Mouse (Mus musculus) embryonic facial prominence, embryonic 10.5 days (tissue): ENCODE results near the gene Cox14. TPM values are rescaled to one million over a fixed set of nuclear protein-coding genes. Genes with fewer than 3 reads are reported as not detected.
"Not testable (repeated sequence)": the region's sequence is repeated elsewhere in the genome, so short reads cannot be mapped to it uniquely, and the experiment has no call there.

Experiments
- DNase-seq: peaks from one replicate; pipeline ENCODE4 v3.0.0-alpha.2; 2017; ENCODE audit warnings: low spot score
- H3K27ac ChIP-seq: fragments of 300-500 bp; sonication (generic); replicated peaks from 2 replicates; pipeline ENCODE4 v1.5.1; 2016; ENCODE audit warnings: mild to moderate bottlenecking
- H3K27me3 ChIP-seq: fragments of 300-500 bp; sonication (generic); replicated peaks from 2 replicates; pipeline ENCODE4 v1.6.1; 2016; ENCODE audit warnings: low read depth, mild to moderate bottlenecking; ENCODE audit not compliant: poor library complexity, severe bottlenecking
- H3K36me3 ChIP-seq: fragments of 300-500 bp; sonication (generic); replicated peaks from 2 replicates; pipeline ENCODE4 v1.6.1; 2016; ENCODE audit warnings: mild to moderate bottlenecking, moderate library complexity
- H3K4me1 ChIP-seq: fragments of 300-500 bp; sonication (generic); 2 replicates; pipeline ENCODE4 v1.6.1; 2016
- H3K4me3 ChIP-seq: fragments of 300-500 bp; sonication (generic); 2 replicates; pipeline ENCODE4 v1.5.1; 2016; ENCODE audit warnings: mild to moderate bottlenecking, moderate library complexity
- H3K9me3 ChIP-seq: fragments of 300-500 bp; sonication (generic); 2 replicates; pipeline ENCODE4 v1.6.1; 2016; ENCODE audit warnings: mild to moderate bottlenecking
- WGBS: fragments of 180-500 bp; shearing (Covaris S2); methylation state at CpG from one replicate; pipeline ENCODE4 v1.1.7; 2016; 5-methylcytosine and 5-hydroxymethylcytosine counted together
- polyA plus RNA-seq: library from polyadenylated mRNA; unstranded; fragments of >200 nt; fragmentation: Nextera tagmentation; extraction: Ambion mirVana; gene quantifications from 2 replicates; pipeline ENCODE4 v1.2.1, GENCODE M21; 2016

Cox14 gene
- polyA plus RNA-seq, 1 experiment from 2014 or later, result 129 TPM

- Histone ChIP-seq H3K27me3 (no peaks in the 10 kb centered on the region), H3K4me1 (peaks cover 49% of the 10 kb centered on the region), H3K9me3 (no peaks in the 10 kb centered on the region), H3K4me3 (0 out of 2 replicates have a peak overlapping the region, but pooled peaks have one; percentile 100), H3K36me3 (peaks cover 53% of the 10 kb centered on the region), H3K27ac (peak overlapping the region; percentile 76; the same call in 1 of the 2 replicates)
- no peak for DNase-seq
- 42% methylated on average over 10 of the region's 10 CpGs for WGBS
Measured at GRCm38 (mm10) chr15:99723120-99723514, 2.3 kb upstream of the Cox14 start.

- H3K27ac ChIP-seq, result peak overlapping the region; percentile 76
- WGBS, result 13% methylated on average over 11 of the region's 11 CpGs
- peaks cover 1% of the 10 kb centered on the region; the same call in 1 of the 2 replicates for H3K9me3 ChIP-seq
- H3K4me1 ChIP-seq, result peaks cover 49% of the 10 kb centered on the region
- DNase-seq, result peak; percentile 44
- no peaks in the 10 kb centered on the region for H3K27me3 ChIP-seq
- H3K4me3 ChIP-seq, result peak overlapping the region; percentile 100
- H3K36me3 ChIP-seq, result peaks cover 53% of the 10 kb centered on the region
Measured at GRCm38 (mm10) chr15:99723515-99724291, 1.7 kb upstream of the Cox14 start.

GRCm38 (mm10) chr15:99724292-99725021 is 961 bp upstream of the Cox14 start:
- Histone ChIP-seq H3K4me1 (peaks cover 49% of the 10 kb centered on the region), H3K27me3 (no peaks in the 10 kb centered on the region), H3K9me3 (peaks cover 7% of the 10 kb centered on the region; the same call in 1 of the 2 replicates), H3K27ac (peak overlapping the region; percentile 76), H3K36me3 (peaks cover 56% of the 10 kb centered on the region), H3K4me3 (peak overlapping the region; percentile 100)
- DNase-seq, result peak; percentile 67
- WGBS, result 11% methylated on average over 16 of the region's 16 CpGs

- Histone ChIP-seq H3K27me3 (no peaks in the 10 kb centered on the region), H3K27ac (no peak overlapping the region; the same call in 1 of the 2 replicates), H3K4me1 (peaks cover 49% of the 10 kb centered on the region), H3K36me3 (peaks cover 55% of the 10 kb centered on the region), H3K4me3 (peak overlapping the region; percentile 100), H3K9me3 (peaks cover 7% of the 10 kb centered on the region; the same call in 1 of the 2 replicates)
- no peak for DNase-seq
- 83% methylated on average over 2 of the region's 2 CpGs for WGBS
Measured at GRCm38 (mm10) chr15:99726549-99726948, 1.1 kb downstream of the Cox14 start.

- H3K4me3 ChIP-seq, H3K9me3 ChIP-seq, H3K27ac ChIP-seq, H3K27me3 ChIP-seq, DNase-seq: not testable (repeated sequence)
- WGBS, result 94% methylated on average over 4 of the region's 5 CpGs
- Histone ChIP-seq H3K4me1 (peaks cover 44% of the 10 kb centered on the region), H3K36me3 (peaks cover 55% of the 10 kb centered on the region)
Measured at GRCm38 (mm10) chr15:99727039-99727438, 1.6 kb downstream of the Cox14 start.

GRCm38 (mm10) chr15:99727525-99727924 is 2.1 kb downstream of the Cox14 start:
- H3K4me3 ChIP-seq, result 0 out of 2 replicates have a peak overlapping the region, but pooled peaks have one; percentile 11
- H3K27me3 ChIP-seq, result no peaks in the 10 kb centered on the region
- DNase-seq, result no peak
- peaks cover 7% of the 10 kb centered on the region; the same call in 1 of the 2 replicates for H3K9me3 ChIP-seq
- H3K36me3 ChIP-seq, result peaks cover 55% of the 10 kb centered on the region
- 95% methylated on average over 12 of the region's 12 CpGs for WGBS
- peaks cover 39% of the 10 kb centered on the region for H3K4me1 ChIP-seq
- H3K27ac ChIP-seq, result no peak overlapping the region

- DNase-seq, result no peak
- peaks cover 33% of the 10 kb centered on the region for H3K4me1 ChIP-seq
- H3K9me3 ChIP-seq, result peaks cover 7% of the 10 kb centered on the region; the same call in 1 of the 2 replicates
- no peak overlapping the region for H3K27ac ChIP-seq
- H3K4me3 ChIP-seq, result no peak overlapping the region
- no peaks in the 10 kb centered on the region for H3K27me3 ChIP-seq
- WGBS, result 94% methylated on average over 5 of the region's 5 CpGs
- peaks cover 56% of the 10 kb centered on the region for H3K36me3 ChIP-seq
Measured at GRCm38 (mm10) chr15:99728211-99728610, 2.8 kb downstream of the Cox14 start.

GRCm38 (mm10) chr15:99729056-99729783 is 3.8 kb downstream of the Cox14 start:
- no peak overlapping the region for H3K27ac ChIP-seq
- H3K4me1 ChIP-seq, result peaks cover 23% of the 10 kb centered on the region
- no peaks in the 10 kb centered on the region for H3K27me3 ChIP-seq
- no peak for DNase-seq
- WGBS, result 97% methylated on average over 4 of the region's 4 CpGs
- H3K36me3 ChIP-seq, result peaks cover 63% of the 10 kb centered on the region
- H3K4me3 ChIP-seq, result no peak overlapping the region
- H3K9me3 ChIP-seq, result peaks cover 7% of the 10 kb centered on the region; the same call in 1 of the 2 replicates

- Histone ChIP-seq H3K9me3 (peaks cover 7% of the 10 kb centered on the region; the same call in 1 of the 2 replicates), H3K4me1 (peaks cover 6% of the 10 kb centered on the region), H3K4me3 (no peak overlapping the region), H3K27ac (no peak overlapping the region), H3K27me3 (no peaks in the 10 kb centered on the region), H3K36me3 (peaks cover 82% of the 10 kb centered on the region)
- DNase-seq, result no peak
- WGBS, result 97% methylated on average over 2 of the region's 2 CpGs
Measured at GRCm38 (mm10) chr15:99731167-99731566, 5.7 kb downstream of the Cox14 start.

GRCm38 (mm10) chr15:99731678-99732077 is 6.3 kb downstream of the Cox14 start:
- Histone ChIP-seq H3K27ac (no peak overlapping the region), H3K4me1 (peaks cover under 1% of the 10 kb centered on the region), H3K36me3 (peaks cover 87% of the 10 kb centered on the region), H3K27me3 (no peaks in the 10 kb centered on the region), H3K4me3 (no peak overlapping the region), H3K9me3 (peaks cover 7% of the 10 kb centered on the region; the same call in 1 of the 2 replicates)
- WGBS, result 88% methylated on average over 3 of the region's 3 CpGs
- no peak for DNase-seq

- 95% methylated on average over 5 of the region's 5 CpGs for WGBS
- H3K4me1 ChIP-seq, result no peaks in the 10 kb centered on the region
- H3K36me3 ChIP-seq, result peaks cover 93% of the 10 kb centered on the region
- peaks cover 7% of the 10 kb centered on the region; the same call in 1 of the 2 replicates for H3K9me3 ChIP-seq
- no peak overlapping the region for H3K4me3 ChIP-seq
- H3K27me3 ChIP-seq, result no peaks in the 10 kb centered on the region
- H3K27ac ChIP-seq, result no peak overlapping the region
- DNase-seq, result no peak
Measured at GRCm38 (mm10) chr15:99733186-99733585, 7.8 kb downstream of the Cox14 start.

- Histone ChIP-seq H3K4me1 (no peaks in the 10 kb centered on the region), H3K36me3 (peaks cover 96% of the 10 kb centered on the region), H3K27me3 (no peaks in the 10 kb centered on the region), H3K9me3 (no peaks in the 10 kb centered on the region), H3K4me3 (no peak overlapping the region), H3K27ac (no peak overlapping the region)
- no peak for DNase-seq
- WGBS, result 85% methylated on average over 2 of the region's 2 CpGs
Measured at GRCm38 (mm10) chr15:99735631-99736030, 10.2 kb downstream of the Cox14 start.
